Mouse (Mus musculus) induced T-regulatory cell, adult 2 months (primary cell): ENCODE data around the gene Blm.

Source experiments
- DNase-seq: peaks from one replicate; pipeline ENCODE4 v3.0.0-alpha.2; 2012; ENCODE audit warnings: low read depth

Blm gene

GRCm38 (mm10) chr7:80535009-80535744, at the start of gene Blm:
Blm (minus strand) TSS chr7:80535119.
- DNase-seq = peak; percentile 98

GRCm38 (mm10) chr7:80583981-80584380, 49.1 kb upstream of the Blm start:
- peak; percentile 83 for DNase-seq

GRCm38 (mm10) chr7:80582821-80583451, 48.0 kb upstream of the Blm start:
- peak; percentile 86 for DNase-seq

GRCm38 (mm10) chr7:80580368-80580767, 45.4 kb upstream of the Blm start:
- DNase-seq = peak; percentile 57

GRCm38 (mm10) chr7:80577417-80577980, 42.6 kb upstream of the Blm start:
- DNase-seq = no peak

- peak; percentile 56 for DNase-seq
Observed at GRCm38 (mm10) chr7:80576626-80577025, 41.7 kb upstream of the Blm start.

- DNase-seq = peak; percentile 81
Observed at GRCm38 (mm10) chr7:80575750-80576149, 40.8 kb upstream of the Blm start.

GRCm38 (mm10) chr7:80573076-80573475, 38.2 kb upstream of the Blm start:
- DNase-seq = no peak

- no peak for DNase-seq
Observed at GRCm38 (mm10) chr7:80567982-80568381, 33.1 kb upstream of the Blm start.

- DNase-seq = no peak
Observed at GRCm38 (mm10) chr7:80561931-80562330, 27.0 kb upstream of the Blm start.

- no peak for DNase-seq
Observed at GRCm38 (mm10) chr7:80561271-80561670, 26.4 kb upstream of the Blm start.

GRCm38 (mm10) chr7:80558572-80558971, 23.7 kb upstream of the Blm start:
- DNase-seq = no peak

- no peak for DNase-seq
Observed at GRCm38 (mm10) chr7:80558101-80558500, 23.2 kb upstream of the Blm start.

- DNase-seq = no peak
Observed at GRCm38 (mm10) chr7:80557161-80557560, 22.2 kb upstream of the Blm start.

- DNase-seq = no peak
Observed at GRCm38 (mm10) chr7:80556166-80556565, 21.2 kb upstream of the Blm start.

- no peak for DNase-seq
Observed at GRCm38 (mm10) chr7:80555146-80555545, 20.2 kb upstream of the Blm start.

- DNase-seq = peak; percentile 75
Observed at GRCm38 (mm10) chr7:80554180-80555021, 19.5 kb upstream of the Blm start.

- no peak for DNase-seq
Observed at GRCm38 (mm10) chr7:80548513-80549260, 13.8 kb upstream of the Blm start.

GRCm38 (mm10) chr7:80542139-80542831, 7.4 kb upstream of the Blm start:
- no peak for DNase-seq

GRCm38 (mm10) chr7:80539581-80539980, 4.7 kb upstream of the Blm start:
- no peak for DNase-seq
